Mouse (Mus musculus) liver, embryonic 12.5 days (tissue): ENCODE results near the gene Clca1. TPM values are rescaled to one million over a fixed set of nuclear protein-coding genes. Genes with fewer than 3 reads are reported as not detected.

ENCODE experiments used
- ATAC-seq: fragments of 200-750 bp; cut with Nextera tagmentation; 2 replicates; pipeline ENCODE4 v1.8.0; 2017; ENCODE audit warnings: moderate number of reproducible peaks, mild to moderate bottlenecking, moderate library complexity
- H3K27ac ChIP-seq: fragments of 300-500 bp; sonication (generic); 2 replicates; pipeline ENCODE4 v1.5.1; 2016; ENCODE audit warnings: mild to moderate bottlenecking
- H3K27me3 ChIP-seq: fragments of 300-500 bp; sonication (generic); replicated peaks from 2 replicates; pipeline ENCODE4 v1.6.1; 2016; ENCODE audit warnings: mild to moderate bottlenecking, moderate library complexity
- H3K36me3 ChIP-seq: fragments of 300-500 bp; sonication (generic); 2 replicates; pipeline ENCODE4 v1.6.1; 2016; ENCODE audit warnings: mild to moderate bottlenecking, moderate library complexity
- H3K4me1 ChIP-seq: fragments of 300-500 bp; sonication (generic); 2 replicates; pipeline ENCODE4 v1.6.1; 2016
- H3K4me2 ChIP-seq: fragments of 300-500 bp; sonication (generic); 2 replicates; pipeline ENCODE4 v1.6.1; 2016; ENCODE audit warnings: mild to moderate bottlenecking, moderate library complexity
- H3K4me3 ChIP-seq: fragments of 300-500 bp; sonication (generic); 2 replicates; pipeline ENCODE4 v1.5.1; 2016; ENCODE audit warnings: mild to moderate bottlenecking, moderate library complexity
- H3K9ac ChIP-seq: fragments of 300-500 bp; sonication (generic); 2 replicates; pipeline ENCODE4 v1.6.1; 2016; ENCODE audit warnings: mild to moderate bottlenecking, moderate library complexity
- H3K9me3 ChIP-seq: fragments of 300-500 bp; sonication (generic); replicated peaks from 2 replicates; pipeline ENCODE4 v1.6.1; 2016; ENCODE audit warnings: mild to moderate bottlenecking, moderate library complexity
- WGBS: fragments of 180-500 bp; shearing (Covaris S2); methylation state at CpG from one replicate; pipeline ENCODE4 v1.1.7; 2016; ENCODE audit not compliant: insufficient replicate concordance; 5-methylcytosine and 5-hydroxymethylcytosine counted together
- polyA plus RNA-seq: library from polyadenylated mRNA; unstranded; fragments of >200 nt; fragmentation: Nextera tagmentation; extraction: Ambion mirVana; gene quantifications from 2 replicates; pipeline ENCODE4 v1.2.1, GENCODE M21; 2016

Clca1 gene
- polyA plus RNA-seq, 1 experiment from 2014 or later, result 0.04 TPM

DNA sequence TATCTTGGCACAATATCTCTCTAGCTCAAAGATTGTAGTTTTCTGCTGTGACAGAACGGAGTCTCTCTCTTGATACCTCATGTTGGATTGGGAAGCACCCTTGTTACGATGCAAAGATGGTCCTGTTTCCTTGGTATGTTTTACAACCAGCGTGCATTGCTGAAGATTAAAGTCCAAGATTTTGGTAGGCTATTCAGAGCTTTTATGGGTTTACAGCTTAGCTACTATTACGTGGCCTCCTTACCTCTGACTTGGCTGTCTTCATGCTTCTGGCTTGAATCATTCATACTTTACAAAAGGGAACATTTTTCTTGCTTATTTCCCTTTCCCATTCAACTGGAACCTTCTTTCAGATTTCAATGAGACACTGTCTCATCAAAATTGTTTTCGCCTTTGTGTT is 39.5 kb downstream of the Clca1 start:
- no peaks in the 10 kb centered on the region for H3K27me3 ChIP-seq
- H3K9ac ChIP-seq, result no peak overlapping the region
- H3K9me3 ChIP-seq, result no peaks in the 10 kb centered on the region
- no peak for ATAC-seq
- 69% methylated on average over 5 of the region's 5 CpGs for WGBS
- H3K4me2 ChIP-seq, result no peak overlapping the region
- no peaks in the 10 kb centered on the region for H3K36me3 ChIP-seq
- no peak overlapping the region for H3K4me3 ChIP-seq
- no peaks in the 10 kb centered on the region for H3K4me1 ChIP-seq
- H3K27ac ChIP-seq, result no peak overlapping the region

DNA sequence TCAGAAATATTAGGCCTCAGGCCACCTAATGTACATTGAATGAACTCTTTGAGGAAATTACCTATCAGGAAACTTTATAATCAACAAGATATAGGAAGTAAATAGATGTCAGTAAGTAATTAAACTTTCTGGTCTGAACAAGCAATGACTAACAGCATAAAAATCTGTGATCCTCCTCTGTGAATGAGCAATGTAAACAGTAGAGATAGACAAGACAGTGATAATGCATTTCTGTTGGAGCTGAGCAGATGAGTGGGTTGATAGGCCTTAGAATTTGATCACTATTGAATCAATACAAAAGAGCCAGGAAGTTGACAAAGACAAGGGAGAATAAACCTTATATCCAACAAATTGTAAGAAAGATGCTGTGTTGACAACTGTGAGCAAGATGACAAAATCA is 40.0 kb downstream of the Clca1 start:
- no peak overlapping the region for H3K4me3 ChIP-seq
- no peaks in the 10 kb centered on the region for H3K9me3 ChIP-seq
- no peaks in the 10 kb centered on the region for H3K27me3 ChIP-seq
- H3K4me2 ChIP-seq, result no peak overlapping the region
- no peaks in the 10 kb centered on the region for H3K36me3 ChIP-seq
- no peaks in the 10 kb centered on the region for H3K4me1 ChIP-seq
- no peak for ATAC-seq
- no peak overlapping the region for H3K9ac ChIP-seq
- H3K27ac ChIP-seq, result no peak overlapping the region

DNA sequence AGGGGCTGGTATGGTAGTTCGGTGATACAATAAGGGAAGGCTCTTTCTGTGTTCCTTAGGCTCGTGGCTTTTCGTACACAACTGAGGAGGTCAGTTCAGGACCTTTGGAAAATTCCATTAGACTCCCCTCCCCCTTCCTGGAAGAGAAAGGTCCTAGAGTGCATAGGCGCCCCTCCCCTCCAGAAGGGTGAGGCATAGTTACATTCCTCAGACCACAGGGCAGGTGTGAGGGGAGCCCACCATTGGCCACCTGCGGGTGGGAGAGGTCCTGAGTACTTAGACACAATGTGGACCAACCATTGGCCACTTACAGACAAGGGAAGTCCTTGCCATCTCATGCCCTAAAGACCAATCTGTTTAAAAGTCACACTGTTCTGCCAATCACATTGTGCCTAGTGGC is 46.7 kb downstream of the Clca1 start:
- Histone ChIP-seq H3K27me3 (no peaks in the 10 kb centered on the region), H3K9me3 (no peaks in the 10 kb centered on the region), H3K4me1 (no peaks in the 10 kb centered on the region), H3K9ac (no peak overlapping the region), H3K27ac (no peak overlapping the region), H3K4me2 (no peak overlapping the region), H3K36me3 (no peaks in the 10 kb centered on the region), H3K4me3 (no peak overlapping the region)
- WGBS, result 55% methylated on average over 5 of the region's 5 CpGs
- no peak for ATAC-seq

DNA sequence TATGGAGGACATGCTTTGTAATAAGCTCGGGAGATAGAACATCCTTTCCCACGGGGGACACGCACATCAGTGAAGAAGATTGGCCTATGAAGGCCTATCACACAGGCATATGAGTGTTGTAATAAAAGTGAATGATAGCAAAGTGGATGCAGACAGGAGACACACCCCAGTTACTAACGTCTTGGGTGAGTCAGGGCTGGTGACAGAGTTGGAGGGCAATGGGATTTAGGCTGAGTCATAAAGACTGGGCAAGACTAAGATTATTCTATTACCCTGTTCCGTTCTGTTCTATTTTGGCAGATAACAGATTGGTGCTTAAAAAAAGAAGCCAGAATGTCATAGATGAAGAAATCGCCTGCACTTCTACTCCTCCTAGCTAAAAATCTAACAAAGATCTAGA is 52.0 kb downstream of the Clca1 start:
- Histone ChIP-seq H3K36me3 (no peaks in the 10 kb centered on the region), H3K27me3 (no peaks in the 10 kb centered on the region), H3K9me3 (no peaks in the 10 kb centered on the region), H3K4me1 (no peaks in the 10 kb centered on the region), H3K27ac (no peak overlapping the region), H3K4me2 (no peak overlapping the region), H3K9ac (no peak overlapping the region), H3K4me3 (no peak overlapping the region)
- 69% methylated on average over 6 of the region's 6 CpGs for WGBS
- ATAC-seq, result no peak

DNA sequence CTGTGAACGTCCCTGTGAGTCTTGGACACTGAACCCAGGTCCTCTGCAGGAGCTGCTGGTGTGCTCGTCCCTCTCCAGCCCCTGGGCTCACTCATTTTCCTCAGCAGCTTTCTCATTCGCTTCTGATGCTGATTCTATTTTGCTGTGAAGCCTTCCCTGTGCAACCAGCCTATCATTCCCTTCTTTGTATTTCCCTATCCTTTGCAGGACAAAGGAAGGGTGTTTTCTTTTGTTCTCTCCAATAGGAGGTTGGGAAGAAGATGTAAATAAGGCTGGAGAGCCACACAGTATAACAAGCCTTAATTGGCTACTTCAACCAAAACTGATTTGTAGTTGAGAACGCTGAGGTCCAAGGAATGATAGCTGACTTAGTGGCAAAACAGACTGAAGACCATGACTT is 54.9 kb downstream of the Clca1 start:
- Histone ChIP-seq H3K4me1 (no peaks in the 10 kb centered on the region), H3K27ac (no peak overlapping the region), H3K4me3 (no peak overlapping the region), H3K9me3 (no peaks in the 10 kb centered on the region), H3K36me3 (no peaks in the 10 kb centered on the region), H3K9ac (no peak overlapping the region), H3K27me3 (no peaks in the 10 kb centered on the region), H3K4me2 (no peak overlapping the region)
- 39% methylated on average over 4 of the region's 4 CpGs for WGBS
- no peak for ATAC-seq

DNA sequence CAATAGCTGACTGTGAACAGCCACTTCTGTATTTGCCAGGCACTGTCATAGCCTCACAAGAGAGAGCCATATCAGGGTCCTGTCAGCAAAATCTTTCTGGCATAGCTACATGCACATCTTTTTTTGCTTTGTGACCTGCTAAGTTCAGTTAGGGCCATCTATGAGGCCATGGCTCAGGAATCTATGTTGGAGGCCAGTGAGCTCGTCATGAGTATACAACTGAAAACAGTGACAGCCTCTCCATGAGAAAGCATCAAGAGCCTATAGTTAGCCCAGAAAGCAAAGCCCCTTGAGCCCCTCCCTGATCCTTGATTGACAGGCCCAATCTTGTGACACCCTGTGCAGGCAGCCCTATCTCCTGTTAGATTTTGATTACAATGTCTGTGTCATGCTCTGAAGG is 56.5 kb downstream of the Clca1 start:
- H3K4me3 ChIP-seq, result no peak overlapping the region

DNA sequence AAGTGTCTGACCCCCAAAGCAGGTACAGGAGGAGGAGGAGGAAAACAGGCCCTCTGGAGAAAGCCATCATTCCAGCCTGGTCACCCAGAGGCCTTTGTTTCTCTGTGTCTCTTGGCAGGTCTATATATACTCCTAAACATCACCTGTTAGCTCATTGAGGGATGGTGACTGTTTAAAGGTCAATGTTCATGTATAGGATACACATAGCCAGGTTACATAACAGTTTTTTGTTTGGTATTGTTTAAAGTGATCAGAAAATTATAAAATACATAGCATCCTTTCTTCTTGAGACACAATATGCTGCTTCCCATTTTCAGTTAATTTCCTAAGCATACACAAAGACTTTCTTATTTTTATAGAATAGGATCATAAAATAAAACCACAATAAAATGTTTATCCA is 57.6 kb downstream of the Clca1 start, which contains the start of gene Clca4a:
Gene Clca4a, minus strand, starts transcription at position 101 of the 400 bp plus-strand sequence.
- no peaks in the 10 kb centered on the region for H3K9me3 ChIP-seq
- H3K36me3 ChIP-seq, result no peaks in the 10 kb centered on the region
- no peak within 1 kb of the TSS for H3K4me3 ChIP-seq
- ATAC-seq, result no peak
- no peaks in the 10 kb centered on the region for H3K4me1 ChIP-seq
- no peak within 1 kb of the TSS for H3K4me2 ChIP-seq
- H3K27me3 ChIP-seq, result no peaks in the 10 kb centered on the region
- H3K27ac ChIP-seq, result no peak within 1 kb of the TSS
- no peak within 1 kb of the TSS for H3K9ac ChIP-seq

More for the DNA sequence above, 56.5 kb downstream of the Clca1 start:
- Histone ChIP-seq H3K9me3 (no peaks in the 10 kb centered on the region), H3K4me2 (no peak overlapping the region), H3K27ac (no peak overlapping the region), H3K4me1 (no peaks in the 10 kb centered on the region), H3K9ac (no peak overlapping the region), H3K36me3 (no peaks in the 10 kb centered on the region), H3K27me3 (no peaks in the 10 kb centered on the region)
- WGBS, result 54% methylated on average over 1 of the region's 1 CpGs
- no peak for ATAC-seq

DNA sequence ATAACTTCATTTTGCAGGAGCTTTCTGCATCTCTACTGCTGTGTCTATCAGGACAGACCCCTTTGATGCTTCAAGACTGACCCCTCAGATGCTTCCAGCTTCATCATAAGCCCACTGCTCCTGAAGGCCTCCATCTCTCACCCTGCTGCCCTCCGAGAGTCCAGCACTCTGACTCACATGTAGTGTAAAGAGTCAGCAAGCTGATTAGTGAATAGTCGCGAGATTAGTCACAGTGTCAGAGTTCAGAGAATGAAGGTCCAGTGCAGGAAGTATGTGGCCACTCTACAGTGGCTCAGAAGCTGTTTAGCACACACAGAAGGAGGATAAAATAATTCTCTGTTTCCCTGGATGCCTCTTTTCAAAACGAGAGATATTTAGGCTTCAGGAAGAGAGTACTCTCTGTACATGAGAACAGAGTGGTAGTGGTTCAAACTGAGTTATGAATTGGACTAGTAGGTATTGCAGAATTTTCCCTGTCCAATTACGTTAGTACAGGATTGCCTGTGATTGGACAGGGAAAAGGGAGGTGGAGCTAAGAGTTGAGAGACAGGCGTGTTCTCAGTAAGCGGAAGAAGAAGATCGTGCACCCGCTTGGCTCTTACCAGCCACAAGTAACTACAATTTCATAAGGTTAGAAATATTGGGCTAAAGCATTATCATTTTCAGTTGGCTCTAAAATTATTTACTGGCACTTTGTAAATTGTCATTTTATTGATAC is 60.9 kb downstream of the Clca1 start:
- Histone ChIP-seq H3K4me2 (no peak overlapping the region), H3K27ac (no peak overlapping the region), H3K36me3 (no peaks in the 10 kb centered on the region), H3K9me3 (no peaks in the 10 kb centered on the region), H3K4me1 (no peaks in the 10 kb centered on the region), H3K9ac (no peak overlapping the region), H3K27me3 (no peaks in the 10 kb centered on the region), H3K4me3 (no peak overlapping the region)
- no peak for ATAC-seq
- 66% methylated on average over 9 of the region's 9 CpGs for WGBS

DNA sequence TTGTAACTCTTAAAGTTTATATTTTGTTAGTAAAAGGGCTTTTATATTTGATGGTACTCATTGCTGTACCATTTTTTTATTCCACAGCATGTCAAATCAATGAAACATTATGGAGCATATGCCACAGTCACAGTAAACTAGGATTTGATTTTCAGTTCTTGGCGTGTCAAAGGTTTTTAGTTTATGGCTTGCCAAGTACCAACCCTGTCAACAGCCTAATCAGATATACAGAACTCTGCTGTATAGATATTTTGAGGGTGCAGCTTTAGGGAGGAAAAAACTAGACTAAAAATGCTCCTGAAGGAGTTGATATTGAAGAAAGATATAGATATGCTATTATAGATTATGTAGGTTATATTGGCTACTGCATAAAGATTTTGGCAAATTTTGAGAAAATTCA is 62.8 kb downstream of the Clca1 start:
- no peaks in the 10 kb centered on the region for H3K4me1 ChIP-seq
- WGBS, result 55% methylated on average over 1 of the region's 1 CpGs
- H3K4me2 ChIP-seq, result no peak overlapping the region
- ATAC-seq, result no peak
- H3K4me3 ChIP-seq, result no peak overlapping the region
- H3K27me3 ChIP-seq, result no peaks in the 10 kb centered on the region
- H3K36me3 ChIP-seq, result no peaks in the 10 kb centered on the region
- no peaks in the 10 kb centered on the region for H3K9me3 ChIP-seq
- H3K9ac ChIP-seq, result no peak overlapping the region
- no peak overlapping the region for H3K27ac ChIP-seq

DNA sequence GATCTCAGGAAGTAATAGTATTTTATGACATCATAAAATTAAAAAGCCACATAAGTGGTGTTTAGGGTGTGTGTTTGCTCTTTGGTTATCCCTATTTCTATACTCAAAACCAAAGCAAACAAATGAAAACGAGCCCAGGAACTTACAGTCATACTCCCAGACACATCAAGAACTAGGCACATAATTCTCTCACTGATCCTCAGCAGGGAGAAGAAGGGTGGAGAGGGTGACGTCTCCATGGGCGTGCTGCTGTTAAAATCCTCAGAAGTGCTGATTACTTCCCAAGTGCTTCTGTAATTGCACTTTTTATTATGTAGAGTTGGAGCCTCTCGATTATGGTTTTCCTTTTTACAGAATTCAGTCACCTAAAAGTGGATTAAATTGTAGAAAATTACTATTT is 66.5 kb downstream of the Clca1 start:
- Histone ChIP-seq H3K4me1 (no peaks in the 10 kb centered on the region), H3K4me3 (no peak overlapping the region), H3K4me2 (no peak overlapping the region), H3K9ac (no peak overlapping the region), H3K36me3 (no peaks in the 10 kb centered on the region), H3K27ac (no peak overlapping the region), H3K27me3 (no peaks in the 10 kb centered on the region), H3K9me3 (no peaks in the 10 kb centered on the region)
- WGBS, result 48% methylated on average over 4 of the region's 4 CpGs
- no peak for ATAC-seq

Other genes starting within 250 kb of the Clca1 start
- gene Clca3a2, start 213.3 kb downstream of the Clca1 start, polyA plus RNA-seq, result not detected in 2 replicates
- gene Clca3b, start 183.4 kb downstream of the Clca1 start, polyA plus RNA-seq, result not detected in 2 replicates
- not detected in 2 replicates for gene Clca4b, start 100.2 kb downstream of the Clca1 start, polyA plus RNA-seq
- gene Clca4a, start 57.7 kb downstream of the Clca1 start, polyA plus RNA-seq, result not detected in 2 replicates
- not detected in 2 replicates for gene Clca2, start 66.7 kb upstream of the Clca1 start, polyA plus RNA-seq
- gene Odf2l, start 85.8 kb upstream of the Clca1 start, polyA plus RNA-seq, result 8.3 and 9.5 TPM in 2 replicates